Mouse (Mus musculus) right cerebral cortex, postnatal 36 days (tissue): ENCODE data around the gene Mindy1.

Experiments used
- DNase-seq, 2 experiments: peaks; one replicate each; pipeline ENCODE4 v3.0.0; 2022; ENCODE audit warnings: low spot score in 2 of 2, mixed read lengths in 1 of 2

Mindy1 gene

DNA sequence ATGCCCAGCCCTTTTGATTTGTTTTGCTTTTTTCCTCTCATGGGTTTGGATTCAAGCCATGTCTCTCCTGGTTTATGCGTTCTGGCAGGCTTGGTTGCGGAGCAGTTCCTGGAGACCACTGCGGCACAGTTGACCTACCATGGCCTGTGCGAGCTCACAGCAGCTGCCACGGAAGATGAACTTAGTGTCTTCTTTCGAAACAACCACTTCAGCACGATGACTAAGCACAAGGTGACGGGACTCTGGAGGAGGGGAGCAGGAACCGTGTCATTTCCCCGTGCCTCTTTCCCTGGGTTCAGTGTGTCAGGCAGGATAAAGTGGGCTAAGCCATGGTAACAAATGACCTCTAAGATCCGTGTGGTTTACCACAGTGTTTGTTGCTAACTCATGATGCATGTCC lies 12.4 kb downstream of the Mindy1 start:
- no peak for DNase-seq

GRCm38 (mm10) chr3:95294316-95294715 lies 13.2 kb downstream of the Mindy1 start:
- no peak for DNase-seq

- no peak for DNase-seq
Observed at GRCm38 (mm10) chr3:95294718-95295117, 13.6 kb downstream of the Mindy1 start.

GRCm38 (mm10) chr3:95295321-95296102 lies 14.4 kb downstream of the Mindy1 start:
- DNase-seq = no peak

GRCm38 (mm10) chr3:95296103-95296469 lies 14.9 kb downstream of the Mindy1 start:
- DNase-seq = no peak

DNA sequence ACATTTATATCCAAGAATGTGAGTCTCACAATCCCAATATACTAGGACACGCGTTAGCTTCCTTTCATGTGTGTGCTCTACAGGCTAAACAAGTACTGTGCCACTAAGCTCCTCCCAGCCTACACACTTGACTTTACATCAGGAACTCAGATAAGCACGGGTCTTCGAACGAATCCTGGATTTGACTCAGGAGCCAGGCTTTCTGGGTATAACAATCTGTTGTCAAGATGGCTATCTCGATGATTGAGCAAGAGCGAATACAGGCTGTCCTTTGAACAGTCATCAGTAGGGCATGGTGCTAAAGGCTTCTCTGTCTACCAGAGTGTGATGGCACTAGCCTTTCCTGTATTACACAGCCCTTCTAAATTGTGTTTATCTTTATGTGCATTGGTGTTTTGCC lies 16.9 kb downstream of the Mindy1 start:
- DNase-seq = no peak

- DNase-seq = no peak
Observed at GRCm38 (mm10) chr3:95301204-95301796, 20.2 kb downstream of the Mindy1 start.

DNA sequence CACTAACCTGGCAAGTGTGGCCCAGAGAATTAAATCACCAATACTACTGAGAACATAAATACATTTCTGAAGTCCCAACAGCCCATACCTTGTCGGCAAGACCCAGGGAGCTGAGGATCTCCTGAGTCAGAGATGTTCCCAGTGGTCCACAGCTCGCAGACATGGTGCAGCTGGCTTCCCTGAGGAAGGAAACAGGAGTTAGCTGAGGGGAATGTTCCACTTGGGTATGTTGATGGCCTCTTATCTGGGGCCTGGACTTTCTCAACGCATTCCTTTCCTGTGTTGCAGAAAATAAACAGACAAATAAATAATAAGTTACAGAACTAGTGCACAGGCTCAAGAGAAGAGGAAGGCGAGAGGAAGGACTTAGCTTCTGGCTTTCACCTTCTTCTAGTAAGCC lies 25.1 kb downstream of the Mindy1 start:
- no peak for DNase-seq

DNA sequence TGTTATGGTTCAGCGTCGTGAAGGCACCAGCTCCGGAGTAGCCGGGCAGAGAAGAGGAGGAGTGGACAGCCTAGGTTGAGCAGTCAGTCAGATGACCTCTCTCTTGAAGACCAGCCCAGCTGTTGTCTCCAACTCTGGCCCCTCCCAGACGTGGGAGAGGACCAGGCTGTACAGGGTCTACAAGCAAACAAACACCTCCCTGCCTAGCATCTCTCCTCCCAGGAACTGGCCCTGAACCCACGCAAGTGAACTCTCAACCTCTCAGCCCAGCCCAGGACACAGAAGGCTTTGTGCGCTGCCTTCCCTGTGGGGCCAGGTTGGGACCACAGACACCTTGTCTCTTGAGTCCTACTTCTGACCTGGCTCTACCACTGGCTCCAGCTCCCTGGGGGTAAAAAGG lies 26.0 kb downstream of the Mindy1 start, which contains the start of gene Anxa9:
TSS of gene Anxa9 (minus strand) at position 77 of the 400 bp plus-strand sequence.
- no peak for DNase-seq

DNA sequence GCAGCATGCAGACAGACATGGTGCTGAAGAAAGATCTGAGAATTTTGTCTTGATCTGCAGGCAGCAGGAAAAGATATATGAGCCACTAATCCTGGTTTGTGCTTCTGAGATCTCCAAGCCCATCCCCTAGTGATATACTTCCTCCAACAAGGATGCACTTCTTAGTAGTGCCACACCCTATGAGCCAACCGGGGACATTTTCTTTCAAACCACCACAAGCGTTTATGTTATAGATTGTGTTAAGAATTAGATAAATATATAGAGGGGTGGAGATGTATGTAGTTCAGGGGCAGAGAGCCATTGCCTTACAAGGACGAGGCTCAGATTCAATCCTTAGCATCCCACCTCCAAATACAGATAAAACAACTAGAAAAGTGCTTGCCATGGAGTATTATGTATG lies 29.4 kb downstream of the Mindy1 start:
- no peak for DNase-seq

DNA sequence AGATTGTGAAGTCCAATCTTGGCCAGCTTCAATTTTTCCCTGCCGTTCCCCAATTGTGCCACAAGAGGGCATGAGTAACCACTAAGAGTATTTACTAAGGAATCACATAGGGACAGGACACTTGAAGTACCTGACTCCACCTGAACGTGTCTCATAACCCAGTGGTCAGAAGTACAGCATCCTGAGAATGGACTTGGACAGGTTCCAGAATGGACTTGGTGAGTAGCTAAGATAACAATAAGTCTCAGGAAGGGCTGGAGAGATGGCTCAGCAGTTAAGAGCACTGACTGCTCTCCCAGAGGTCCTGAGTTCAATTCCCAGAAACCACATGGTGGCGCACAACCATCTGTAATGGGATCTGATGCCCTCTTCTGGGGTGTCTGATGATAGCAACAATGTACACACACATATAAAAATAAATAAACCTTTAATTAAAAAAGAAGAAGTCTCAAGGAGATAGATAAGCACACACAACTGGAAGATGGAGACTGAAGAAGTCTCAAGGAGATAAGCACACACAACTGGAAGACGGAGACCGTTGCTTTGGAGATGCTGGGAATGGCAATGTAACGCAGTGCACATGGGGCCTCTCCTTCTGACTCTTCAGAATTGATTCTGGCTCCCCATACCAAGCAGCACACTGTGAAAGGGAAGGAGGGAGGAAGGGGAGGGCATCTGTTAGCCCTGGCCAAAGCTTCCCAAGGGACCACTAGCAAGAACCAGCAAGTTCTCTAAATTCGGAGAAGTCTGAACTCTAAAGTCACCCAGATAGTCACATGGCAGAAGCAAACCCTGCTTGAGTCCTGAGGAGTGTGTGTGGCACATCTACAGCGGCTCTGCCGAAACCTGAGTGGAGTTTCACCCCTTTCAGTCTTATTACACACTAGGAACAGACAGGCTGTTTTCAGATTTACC lies 30.1 kb downstream of the Mindy1 start:
- DNase-seq = peak in 1 of 2 experiments; percentile 50

- DNase-seq = no peak
Observed at GRCm38 (mm10) chr3:95312623-95313022, 31.5 kb downstream of the Mindy1 start.

GRCm38 (mm10) chr3:95313476-95313875 lies 32.3 kb downstream of the Mindy1 start:
- DNase-seq = no peak

- no peak for DNase-seq
Observed at GRCm38 (mm10) chr3:95314075-95314474, 32.9 kb downstream of the Mindy1 start.

GRCm38 (mm10) chr3:95314486-95315093 lies 33.4 kb downstream of the Mindy1 start, which contains the start of gene Cers2:
Cers2 (plus strand) TSS chr3:95314791.
- DNase-seq = no peak

DNA sequence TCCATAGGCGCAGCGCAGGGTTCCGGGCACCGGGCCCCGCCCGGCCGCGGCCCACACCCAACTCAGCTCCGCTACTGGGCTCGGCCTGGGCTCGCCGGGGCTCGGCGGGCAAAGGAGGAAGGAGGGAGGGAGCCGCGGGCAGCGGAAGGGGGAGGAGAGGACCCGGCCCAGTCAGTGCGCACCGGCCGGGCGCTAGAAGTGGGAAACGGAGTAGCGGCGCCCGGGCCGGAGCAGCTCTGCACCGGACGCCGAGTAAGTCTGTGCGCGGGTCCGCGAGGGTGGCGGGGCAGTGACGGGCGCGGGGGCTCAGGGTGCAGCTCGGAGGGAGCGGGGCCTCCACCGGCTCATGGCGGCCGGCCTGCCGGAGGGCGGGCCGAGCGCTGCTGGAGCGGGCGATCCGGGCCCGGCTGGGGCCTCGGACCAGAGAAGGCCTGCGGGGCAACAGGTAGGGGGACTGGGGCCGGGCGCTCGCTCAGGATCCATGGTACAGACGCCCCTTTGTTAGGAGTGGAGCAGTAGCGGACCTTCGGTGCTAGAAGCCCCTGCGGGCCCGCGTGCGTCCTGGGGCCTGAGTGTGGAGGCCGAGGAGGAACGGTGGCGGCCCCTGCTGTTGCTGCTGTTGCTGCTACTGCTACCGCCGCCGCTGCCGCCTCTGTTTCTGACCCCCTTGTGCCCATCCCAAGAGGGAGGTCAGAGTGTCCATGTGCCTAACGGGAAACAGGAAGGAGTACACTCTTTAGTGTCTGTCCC lies 34.1 kb downstream of the Mindy1 start:
- peak; percentile 45 for DNase-seq

DNA sequence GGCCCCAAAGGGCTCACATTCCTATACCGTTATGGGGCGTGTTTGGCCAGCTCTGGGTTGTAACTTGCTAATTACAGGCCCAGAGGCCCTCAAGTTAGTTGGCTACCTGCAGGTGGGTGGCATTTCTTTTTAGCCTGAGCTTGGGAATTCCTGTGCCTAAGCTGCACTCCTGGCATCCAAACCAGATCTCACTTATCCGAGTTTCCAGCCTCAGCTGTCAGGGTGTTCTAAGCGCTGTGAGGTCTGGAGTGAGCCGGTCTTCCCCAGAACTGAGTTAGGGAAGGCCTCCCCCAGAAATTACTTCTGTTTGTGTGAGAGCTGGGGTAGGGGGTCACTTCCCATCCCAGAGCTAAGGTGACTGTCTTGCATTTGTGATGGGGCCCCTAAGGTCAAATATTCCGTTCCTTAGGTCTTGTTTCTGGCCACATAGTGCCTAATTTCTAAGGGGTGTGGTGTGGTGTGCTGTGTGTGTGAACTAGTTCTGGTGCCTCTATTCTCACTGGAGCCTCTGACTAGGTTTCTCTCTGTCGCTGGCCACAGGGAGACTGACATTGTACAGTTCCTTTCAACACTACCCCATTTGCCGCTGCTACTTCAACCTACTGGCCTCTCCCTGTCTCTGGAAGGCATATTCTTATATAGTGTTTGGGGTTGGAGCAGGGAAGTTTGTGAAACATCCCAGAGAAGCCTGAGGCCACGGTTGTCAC lies 34.9 kb downstream of the Mindy1 start:
- no peak for DNase-seq

GRCm38 (mm10) chr3:95317414-95318080 lies 36.4 kb downstream of the Mindy1 start:
- DNase-seq = peak in 1 of 2 experiments; percentile 44

DNA sequence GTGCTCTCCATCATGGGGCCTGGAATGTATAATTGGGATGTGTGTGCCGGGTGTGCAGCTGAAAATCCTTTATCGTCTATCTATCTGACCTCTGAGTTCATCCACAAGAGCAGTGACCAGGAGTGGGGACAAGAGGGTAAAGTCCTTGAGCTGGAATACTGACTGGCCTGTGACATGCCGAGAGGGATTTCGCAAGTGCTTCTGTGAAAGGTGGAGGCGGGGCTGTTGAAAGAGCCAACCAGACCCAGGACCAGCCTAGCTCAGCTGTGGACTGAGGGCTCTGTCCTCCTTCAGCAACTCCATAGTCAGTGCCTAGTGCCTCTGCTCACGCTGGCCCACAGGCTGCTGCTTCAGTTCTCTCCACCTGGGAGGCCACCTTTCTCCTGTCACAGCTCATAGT lies 37.4 kb downstream of the Mindy1 start:
- no peak for DNase-seq

DNA sequence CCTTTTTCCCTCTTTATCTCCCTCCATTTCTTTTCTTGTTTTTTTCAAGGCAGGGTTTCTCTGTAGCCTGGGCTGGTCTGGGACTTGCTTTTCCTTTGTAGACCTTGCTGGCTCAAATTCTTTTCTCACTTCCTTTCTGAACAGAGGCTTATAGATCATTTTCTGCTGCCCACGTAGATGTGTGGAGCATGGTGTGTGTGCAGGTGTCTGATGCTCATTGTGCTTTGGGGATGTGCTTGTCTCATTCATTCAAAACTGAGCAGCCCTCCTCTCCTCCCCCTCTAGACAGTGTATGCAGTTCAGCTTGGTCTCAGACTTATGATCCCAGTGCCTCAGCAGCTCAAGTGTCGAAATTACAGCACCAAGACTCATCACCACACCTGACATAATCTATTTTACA lies 38.0 kb downstream of the Mindy1 start:
- DNase-seq = no peak
